Mouse (Mus musculus): ENCODE results near the gene Cdh12.
"Not testable (repeated sequence)": the region's sequence is repeated elsewhere in the genome, so short reads cannot be mapped to it uniquely, and the experiment has no call there.

The Cdh12 gene

GRCm38 (mm10) chr15:20448861-20449663 lies at the start of gene Cdh12:
Cdh12 (plus strand) TSS chr15:20449265.
- in situ Hi-C loops (cut with MboI), result no loop called here

- in situ Hi-C loops (cut with MboI), result no loop called here
These were observed 45.5 kb upstream of the Cdh12 start for GRCm38 (mm10) chr15:20403596-20403995.

- in situ Hi-C loops (cut with MboI), result no loop called here
These were observed 35.7 kb upstream of the Cdh12 start for GRCm38 (mm10) chr15:20413397-20413796.

GRCm38 (mm10) chr15:20436356-20436755 lies 12.7 kb upstream of the Cdh12 start:
- in situ Hi-C loops (cut with MboI), result no loop called here

- in situ Hi-C loops (cut with MboI), result no loop called here
These were observed 1.5 kb downstream of the Cdh12 start for GRCm38 (mm10) chr15:20450558-20450957.

- in situ Hi-C loops (cut with MboI), result no loop called here
These were observed 9.4 kb downstream of the Cdh12 start for GRCm38 (mm10) chr15:20458508-20458907.

- in situ Hi-C loops (cut with MboI), result no loop called here
These were observed 13.4 kb downstream of the Cdh12 start for GRCm38 (mm10) chr15:20462500-20462899.

- in situ Hi-C loops (cut with MboI), result no loop called here
These were observed 14.5 kb downstream of the Cdh12 start for GRCm38 (mm10) chr15:20463601-20464000.

GRCm38 (mm10) chr15:20550979-20551378 lies 101.9 kb downstream of the Cdh12 start:
- in situ Hi-C loops (cut with MboI), result no loop called here

- in situ Hi-C loops (cut with MboI), result no loop called here
These were observed 121.9 kb downstream of the Cdh12 start for GRCm38 (mm10) chr15:20571012-20571411.

GRCm38 (mm10) chr15:20582567-20583075 lies 133.6 kb downstream of the Cdh12 start:
- in situ Hi-C loops (cut with MboI), result no loop called here

- in situ Hi-C loops (cut with MboI), result no loop called here
These were observed 142.5 kb downstream of the Cdh12 start for GRCm38 (mm10) chr15:20591599-20591998.

GRCm38 (mm10) chr15:20605751-20606150 lies 156.7 kb downstream of the Cdh12 start:
- in situ Hi-C loops (cut with MboI), result not testable (repeated sequence)

- in situ Hi-C loops (cut with MboI), result no loop called here
These were observed 185.5 kb downstream of the Cdh12 start for GRCm38 (mm10) chr15:20634593-20634992.

GRCm38 (mm10) chr15:20639155-20639554 lies 190.1 kb downstream of the Cdh12 start:
- in situ Hi-C loops (cut with MboI), result no loop called here

GRCm38 (mm10) chr15:20642905-20643414 lies 193.9 kb downstream of the Cdh12 start:
- in situ Hi-C loops (cut with MboI), result no loop called here

- in situ Hi-C loops (cut with MboI), result no loop called here
These were observed 211.2 kb downstream of the Cdh12 start for GRCm38 (mm10) chr15:20660221-20660620.

- in situ Hi-C loops (cut with MboI), result no loop called here
These were observed 217.6 kb downstream of the Cdh12 start, which contains the start of gene Acot10 for GRCm38 (mm10) chr15:20666650-20667049. Acot10 (minus strand) TSS chr15:20666750.

GRCm38 (mm10) chr15:20667350-20667749 lies 218.3 kb downstream of the Cdh12 start:
- in situ Hi-C loops (cut with MboI), result no loop called here

- in situ Hi-C loops (cut with MboI), result no loop called here
These were observed 218.9 kb downstream of the Cdh12 start for GRCm38 (mm10) chr15:20667989-20668388.

- in situ Hi-C loops (cut with MboI), result not testable (repeated sequence)
These were observed 220.4 kb downstream of the Cdh12 start for GRCm38 (mm10) chr15:20669507-20669906.

- in situ Hi-C loops (cut with MboI), result no loop called here
These were observed 233.7 kb downstream of the Cdh12 start for GRCm38 (mm10) chr15:20682719-20683118.

GRCm38 (mm10) chr15:20684200-20684599 lies 235.1 kb downstream of the Cdh12 start:
- in situ Hi-C loops (cut with MboI), result no loop called here

Measured in mature B cell (primary cell).